Mouse (Mus musculus): Measurements from ENCODE around the gene Cd38.

Cd38 gene

GRCm38 (mm10) chr5:43859663-43860062 is 8.7 kb upstream of the Cd38 start:
- no peak for DNase-seq (ENCODE audit: low read depth, low spot score)

- no peak for DNase-seq (ENCODE audit: low read depth, low spot score)
Observed at GRCm38 (mm10) chr5:43860096-43860495, 8.3 kb upstream of the Cd38 start.

- no peak for DNase-seq (ENCODE audit: low read depth, low spot score)
Observed at GRCm38 (mm10) chr5:43860670-43861431, 7.5 kb upstream of the Cd38 start.

GRCm38 (mm10) chr5:43863642-43864041 is 4.7 kb upstream of the Cd38 start:
- DNase-seq (ENCODE audit: low read depth, low spot score), result no peak

GRCm38 (mm10) chr5:43865316-43865715 is 3.0 kb upstream of the Cd38 start:
- peak; percentile 74 for DNase-seq (ENCODE audit: low read depth, low spot score)

GRCm38 (mm10) chr5:43868711-43869600 is 603 bp downstream of the Cd38 start:
- peak; percentile 37 for DNase-seq (ENCODE audit: low read depth, low spot score)

- no peak for DNase-seq (ENCODE audit: low read depth, low spot score)
Observed at GRCm38 (mm10) chr5:43871845-43872244, 3.5 kb downstream of the Cd38 start.

- no peak for DNase-seq (ENCODE audit: low read depth, low spot score)
Observed at GRCm38 (mm10) chr5:43872652-43873051, 4.3 kb downstream of the Cd38 start.

GRCm38 (mm10) chr5:43882034-43882433 is 13.7 kb downstream of the Cd38 start:
- DNase-seq (ENCODE audit: low read depth, low spot score), result no peak

- no peak for DNase-seq (ENCODE audit: low read depth, low spot score)
Observed at GRCm38 (mm10) chr5:43885060-43885820, 16.9 kb downstream of the Cd38 start.

GRCm38 (mm10) chr5:43892386-43892785 is 24.0 kb downstream of the Cd38 start:
- peak; percentile 55 for DNase-seq (ENCODE audit: low read depth, low spot score)

GRCm38 (mm10) chr5:43894113-43894512 is 25.8 kb downstream of the Cd38 start:
- peak; percentile 71 for DNase-seq (ENCODE audit: low read depth, low spot score)

GRCm38 (mm10) chr5:43895931-43896330 is 27.6 kb downstream of the Cd38 start:
- no peak for DNase-seq (ENCODE audit: low read depth, low spot score)

GRCm38 (mm10) chr5:43904685-43905084 is 36.3 kb downstream of the Cd38 start:
- DNase-seq (ENCODE audit: low read depth, low spot score), result no peak

GRCm38 (mm10) chr5:43909213-43909612 is 40.9 kb downstream of the Cd38 start:
- DNase-seq (ENCODE audit: low read depth, low spot score), result no peak

GRCm38 (mm10) chr5:43910006-43910405 is 41.7 kb downstream of the Cd38 start:
- no peak for DNase-seq (ENCODE audit: low read depth, low spot score)

GRCm38 (mm10) chr5:43912844-43913243 is 44.5 kb downstream of the Cd38 start, which contains the start of gene Gm7879:
TSS of gene Gm7879 (plus strand) at chr5:43913144.
- peak; percentile 10 for DNase-seq (ENCODE audit: low read depth, low spot score)

- DNase-seq (ENCODE audit: low read depth, low spot score), result no peak
Observed at GRCm38 (mm10) chr5:43915261-43915886, 47.0 kb downstream of the Cd38 start.

- DNase-seq (ENCODE audit: low read depth, low spot score), result no peak
Observed at GRCm38 (mm10) chr5:43921877-43922276, 53.5 kb downstream of the Cd38 start.

- peak; percentile 70 for DNase-seq (ENCODE audit: low read depth, low spot score)
Observed at GRCm38 (mm10) chr5:43923933-43924332, 55.6 kb downstream of the Cd38 start.

GRCm38 (mm10) chr5:43927729-43928128 is 59.4 kb downstream of the Cd38 start:
- DNase-seq (ENCODE audit: low read depth, low spot score), result no peak
